In the genomic region with DNA sequence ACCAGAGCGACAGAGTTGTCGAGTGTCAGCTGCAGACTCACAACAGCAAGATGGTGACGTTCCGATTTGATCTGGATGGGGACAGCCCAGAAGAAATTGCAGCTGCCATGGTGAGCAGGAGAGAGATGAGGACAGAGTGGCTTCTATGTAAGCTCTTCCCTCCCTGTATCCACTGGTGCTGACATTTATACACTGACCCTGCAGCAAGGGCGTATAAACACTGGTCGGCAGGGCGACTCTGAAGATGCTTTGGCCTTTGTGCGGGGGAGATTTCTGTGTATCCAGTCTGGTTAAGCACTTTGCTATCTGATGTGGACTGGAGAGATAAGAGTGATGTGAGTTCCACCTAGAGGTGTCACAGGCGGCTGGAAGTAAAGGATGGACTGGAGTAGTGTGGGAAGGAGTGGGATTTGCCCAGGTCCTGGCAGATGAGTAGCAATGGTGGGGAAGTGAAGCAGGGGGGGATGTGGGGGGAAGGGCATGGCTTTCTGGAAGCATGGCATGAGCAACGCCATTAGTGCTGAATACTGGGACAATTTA, we compare ENCODE assay signal across 10 mouse cellular contexts. TPM values are rescaled to one million over a fixed set of nuclear protein-coding genes. Genes with fewer than 3 reads are reported as not detected.
DNase-seq lines count a peak whose midpoint lies in the region; ATAC-seq and TF ChIP-seq lines count a peak whose summit lies in the region.
"Had no signal": no experiment of that assay in that cellular context is flagged by ENCODE, and none has a peak within 500 bp of the region (broad histone marks: within the 10 kb centered on the region; RNA-seq: fewer than 3 reads in every experiment).

No protein-coding gene starts in this region.

- H3K9me3 ChIP-seq in forebrain, embryonic 14.5 days (replicated peaks; ENCODE audit: control insufficient read depth, low read length) = no peaks in the 10 kb centered on the region
- no peaks in the 10 kb centered on the region for H3K9me3 ChIP-seq in forebrain, embryonic 16.5 days (ENCODE audit: control insufficient read depth, low read length)
- no peaks in the 10 kb centered on the region for H3K9me3 ChIP-seq in liver, embryonic 16.5 days (replicated peaks; ENCODE audit: control insufficient read depth, low read length)
- H3K9me3 ChIP-seq in forebrain, embryonic 13.5 days (replicated peaks) = no peaks in the 10 kb centered on the region
- no peaks in the 10 kb centered on the region for H3K9me3 ChIP-seq in forebrain, postnatal 0 days (ENCODE audit: low read length)

- TF ChIP-seq CTCF in forebrain, postnatal 0 days (IDR thresholded peaks at IDR 0.05; ENCODE audit: low read depth) = no peak

- no peaks in the 10 kb centered on the region; the same call in 1 of the 2 replicates for H3K4me1 ChIP-seq in forebrain, embryonic 14.5 days (ENCODE audit: control insufficient read depth, insufficient read depth, low read length)
- peaks cover 7% of the 10 kb centered on the region for H3K4me1 ChIP-seq in forebrain, embryonic 16.5 days (replicated peaks; ENCODE audit: control insufficient read depth, insufficient read depth, low read length)
- H3K4me1 ChIP-seq in liver, embryonic 16.5 days (ENCODE audit: control insufficient read depth, low read depth, low read length) = peaks cover 11% of the 10 kb centered on the region
- peaks cover 9% of the 10 kb centered on the region for H3K4me1 ChIP-seq in forebrain, embryonic 13.5 days
- 0 out of 2 replicates have a peak, but pooled peaks cover 3% of the 10 kb centered on the region for H3K4me1 ChIP-seq in forebrain, postnatal 0 days (ENCODE audit: insufficient read depth)

- H3K27ac ChIP-seq in forebrain, embryonic 14.5 days (ENCODE audit: low read depth, low read length) = no peak overlapping the region
- H3K27ac ChIP-seq in forebrain, embryonic 16.5 days (ENCODE audit: low read length) = no peak overlapping the region
- H3K27ac ChIP-seq in liver, embryonic 16.5 days (ENCODE audit: low read length) = no peak overlapping the region
- H3K27ac ChIP-seq in forebrain, embryonic 13.5 days = no peak overlapping the region
- H3K27ac ChIP-seq in forebrain, postnatal 0 days (ENCODE audit: low read depth, low read length) = no peak overlapping the region

- ATAC-seq in forebrain, embryonic 14.5 days = no peak
- ATAC-seq in forebrain, embryonic 16.5 days = no peak
- peak; percentile 83 for ATAC-seq in liver, embryonic 16.5 days (ENCODE audit: low read depth)
- ATAC-seq in forebrain, embryonic 13.5 days = no peak
- no peak; the same call in 1 of the 2 replicates for ATAC-seq in forebrain, postnatal 0 days
- ATAC-seq: CD4-positive, CD25-positive, alpha-beta regulatory T cell, adult 4 months had no signal

- no peak overlapping the region for H3K4me3 ChIP-seq in forebrain, embryonic 14.5 days (ENCODE audit: low read depth, low read length)
- H3K4me3 ChIP-seq in forebrain, embryonic 16.5 days (replicated peaks; ENCODE audit: low read length) = no peak overlapping the region
- no peak overlapping the region for H3K4me3 ChIP-seq in liver, embryonic 16.5 days (ENCODE audit: low read depth, low read length)
- no peak overlapping the region for H3K4me3 ChIP-seq in forebrain, embryonic 13.5 days
- no peak overlapping the region for H3K4me3 ChIP-seq in forebrain, postnatal 0 days (ENCODE audit: low read depth, low read length)

- WGBS in forebrain, embryonic 14.5 days = 39% methylated on average over 10 of the region's 10 CpGs
- 33% methylated on average over 10 of the region's 10 CpGs for WGBS in forebrain, embryonic 16.5 days
- 16% methylated on average over 10 of the region's 10 CpGs for WGBS in liver, embryonic 16.5 days (ENCODE audit: insufficient replicate concordance)
- WGBS in forebrain, embryonic 13.5 days = 46% methylated on average over 10 of the region's 10 CpGs
- WGBS in forebrain, postnatal 0 days = 34% methylated on average over 10 of the region's 10 CpGs

- no peak overlapping the region for H3K4me2 ChIP-seq in forebrain, embryonic 14.5 days (ENCODE audit: low read length)
- no peak overlapping the region for H3K4me2 ChIP-seq in forebrain, embryonic 16.5 days (ENCODE audit: low read length)
- H3K4me2 ChIP-seq in liver, embryonic 16.5 days (ENCODE audit: low read depth, low read length) = no peak overlapping the region
- no peak overlapping the region for H3K4me2 ChIP-seq in forebrain, embryonic 13.5 days
- H3K4me2 ChIP-seq in forebrain, postnatal 0 days (ENCODE audit: low read depth) = no peak overlapping the region

- no peaks in the 10 kb centered on the region for H3K36me3 ChIP-seq in forebrain, embryonic 14.5 days (ENCODE audit: control insufficient read depth, insufficient read depth, low read length)
- no peaks in the 10 kb centered on the region for H3K36me3 ChIP-seq in forebrain, embryonic 16.5 days (ENCODE audit: control insufficient read depth, insufficient read depth)
- no peaks in the 10 kb centered on the region for H3K36me3 ChIP-seq in liver, embryonic 16.5 days (ENCODE audit: control insufficient read depth, insufficient read depth)
- H3K36me3 ChIP-seq in forebrain, embryonic 13.5 days (ENCODE audit: poor library complexity, severe bottlenecking) = no peaks in the 10 kb centered on the region
- H3K36me3 ChIP-seq in forebrain, postnatal 0 days (ENCODE audit: insufficient read depth) = no peaks in the 10 kb centered on the region

- H3K9ac ChIP-seq in forebrain, embryonic 14.5 days (ENCODE audit: low read length) = no peak overlapping the region
- H3K9ac ChIP-seq in forebrain, embryonic 16.5 days (replicated peaks; ENCODE audit: low read depth, low read length) = no peak overlapping the region
- no peak overlapping the region for H3K9ac ChIP-seq in liver, embryonic 16.5 days (ENCODE audit: low read depth, low read length)
- no peak overlapping the region for H3K9ac ChIP-seq in forebrain, embryonic 13.5 days
- no peak overlapping the region for H3K9ac ChIP-seq in forebrain, postnatal 0 days

- peak; percentile 37 for DNase-seq in forebrain, embryonic 14.5 days (ENCODE audit: low spot score)
- DNase-seq in urinary bladder, postnatal 14 days (ENCODE audit: low spot score) = peak; percentile 49
- no peak for DNase-seq in urinary bladder, adult 18-20 months (ENCODE audit: low spot score in 2 of 2)
- peak; percentile 88 for DNase-seq in yolk sac, embryonic 10.5 days (ENCODE audit: low spot score)
- DNase-seq in forebrain, postnatal 0 days = no peak
- DNase-seq: adrenal gland, adult 8-10 months had no signal

- H3K27me3 ChIP-seq in forebrain, embryonic 14.5 days (replicated peaks; ENCODE audit: control insufficient read depth, insufficient read depth, low read length) = peaks cover 15% of the 10 kb centered on the region; the same call in 1 of the 2 replicates
- H3K27me3 ChIP-seq in forebrain, embryonic 16.5 days (replicated peaks; ENCODE audit: control insufficient read depth, insufficient read depth, low read length) = peaks cover 12% of the 10 kb centered on the region
- H3K27me3 ChIP-seq in liver, embryonic 16.5 days (ENCODE audit: control insufficient read depth, insufficient read depth, low read depth, low read length) = peaks cover 34% of the 10 kb centered on the region
- H3K27me3 ChIP-seq in forebrain, embryonic 13.5 days = peaks cover 36% of the 10 kb centered on the region
- peaks cover 17% of the 10 kb centered on the region for H3K27me3 ChIP-seq in forebrain, postnatal 0 days (ENCODE audit: insufficient read depth, low read length)

RNA-seq across cellular contexts. Expression of a gene that starts 9.2 kb away (rescaled TPM):
- 0.76 and 1.3 TPM in 2 replicates for polyA plus RNA-seq in forebrain, embryonic 14.5 days (2014; fragmentation: Nextera tagmentation; extraction: Ambion mirVana)
- polyA plus RNA-seq in forebrain, embryonic 16.5 days (2015; fragmentation: Nextera tagmentation; extraction: Ambion mirVana) = 0.91 TPM in 2 replicates
- polyA plus RNA-seq in liver, embryonic 16.5 days (2015; fragmentation: Nextera tagmentation; extraction: Ambion mirVana) = 0.70 and 0.74 TPM in 2 replicates
- 1.2 and 1.9 TPM in 2 replicates for polyA plus RNA-seq in forebrain, embryonic 13.5 days (2015; fragmentation: Nextera tagmentation; extraction: Ambion mirVana)
- total RNA-seq in forebrain, postnatal 0 days (2014; rRNA removed) = 0.10 and 0.15 TPM in 2 replicates
- 0.36 and 0.61 TPM in 2 replicates for polyA plus RNA-seq in forebrain, postnatal 0 days (2015; fragmentation: Nextera tagmentation; extraction: Ambion mirVana)

RNA-seq across cellular contexts. Expression of a gene that starts 9.3 kb away (rescaled TPM):
- 237 and 260 TPM in 2 replicates for polyA plus RNA-seq in forebrain, embryonic 14.5 days (2014; fragmentation: Nextera tagmentation; extraction: Ambion mirVana)
- 191 and 197 TPM in 2 replicates for polyA plus RNA-seq in forebrain, embryonic 16.5 days (2015; fragmentation: Nextera tagmentation; extraction: Ambion mirVana)
- 77.7 and 79.9 TPM in 2 replicates for polyA plus RNA-seq in liver, embryonic 16.5 days (2015; fragmentation: Nextera tagmentation; extraction: Ambion mirVana)
- 190 and 203 TPM in 2 replicates for polyA plus RNA-seq in forebrain, embryonic 13.5 days (2015; fragmentation: Nextera tagmentation; extraction: Ambion mirVana)
- 110 and 140 TPM in 2 replicates for total RNA-seq in forebrain, postnatal 0 days (2014; rRNA removed)
- polyA plus RNA-seq in forebrain, postnatal 0 days (2015; fragmentation: Nextera tagmentation; extraction: Ambion mirVana) = 208 and 233 TPM in 2 replicates

RNA-seq across cellular contexts. Expression of a gene that starts 9.3 kb away (rescaled TPM):
- 3.0 and 3.4 TPM in 2 replicates for polyA plus RNA-seq in forebrain, embryonic 14.5 days (2014; fragmentation: Nextera tagmentation; extraction: Ambion mirVana)
- polyA plus RNA-seq in forebrain, embryonic 16.5 days (2015; fragmentation: Nextera tagmentation; extraction: Ambion mirVana) = 5.8 and 6.2 TPM in 2 replicates
- polyA plus RNA-seq in liver, embryonic 16.5 days (2015; fragmentation: Nextera tagmentation; extraction: Ambion mirVana) = 4.3 and 5.4 TPM in 2 replicates
- polyA plus RNA-seq in forebrain, embryonic 13.5 days (2015; fragmentation: Nextera tagmentation; extraction: Ambion mirVana) = 4.4 and 4.5 TPM in 2 replicates
- 3.2 and 5.4 TPM in 2 replicates for total RNA-seq in forebrain, postnatal 0 days (2014; rRNA removed)
- polyA plus RNA-seq in forebrain, postnatal 0 days (2015; fragmentation: Nextera tagmentation; extraction: Ambion mirVana) = 7.8 and 9.1 TPM in 2 replicates

RNA-seq across cellular contexts. Expression of a gene that starts 16.1 kb away (rescaled TPM):
- polyA plus RNA-seq in forebrain, embryonic 14.5 days (2014; fragmentation: Nextera tagmentation; extraction: Ambion mirVana) = 110 and 118 TPM in 2 replicates
- polyA plus RNA-seq in forebrain, embryonic 16.5 days (2015; fragmentation: Nextera tagmentation; extraction: Ambion mirVana) = 91.1 and 93.3 TPM in 2 replicates
- polyA plus RNA-seq in liver, embryonic 16.5 days (2015; fragmentation: Nextera tagmentation; extraction: Ambion mirVana) = 72.2 and 75.2 TPM in 2 replicates
- polyA plus RNA-seq in forebrain, embryonic 13.5 days (2015; fragmentation: Nextera tagmentation; extraction: Ambion mirVana) = 92.6 and 109 TPM in 2 replicates
- 71.7 and 75.8 TPM in 2 replicates for total RNA-seq in forebrain, postnatal 0 days (2014; rRNA removed)
- polyA plus RNA-seq in forebrain, postnatal 0 days (2015; fragmentation: Nextera tagmentation; extraction: Ambion mirVana) = 135 and 138 TPM in 2 replicates

RNA-seq across cellular contexts. Expression of a gene that starts 23.8 kb away (rescaled TPM):
- polyA plus RNA-seq in forebrain, embryonic 14.5 days (2014; fragmentation: Nextera tagmentation; extraction: Ambion mirVana) = 80.4 and 80.9 TPM in 2 replicates
- 67.4 and 72.0 TPM in 2 replicates for polyA plus RNA-seq in forebrain, embryonic 16.5 days (2015; fragmentation: Nextera tagmentation; extraction: Ambion mirVana)
- 20.8 and 21.8 TPM in 2 replicates for polyA plus RNA-seq in liver, embryonic 16.5 days (2015; fragmentation: Nextera tagmentation; extraction: Ambion mirVana)
- 43.9 and 55.3 TPM in 2 replicates for polyA plus RNA-seq in forebrain, embryonic 13.5 days (2015; fragmentation: Nextera tagmentation; extraction: Ambion mirVana)
- total RNA-seq in forebrain, postnatal 0 days (2014; rRNA removed) = 42.9 and 46.0 TPM in 2 replicates
- polyA plus RNA-seq in forebrain, postnatal 0 days (2015; fragmentation: Nextera tagmentation; extraction: Ambion mirVana) = 93.4 and 102 TPM in 2 replicates
- polyA plus RNA-seq: CD4-positive, CD25-positive, alpha-beta regulatory T cell, adult 4 months had no signal

Comparison
In these comparisons a context has a peak if more than half of its experiments do, and no peak if none do; other contexts are left out.
1. DNase-seq: peak in forebrain, embryonic 14.5 days (single experiment), urinary bladder, postnatal 14 days (single experiment) and yolk sac, embryonic 10.5 days (single experiment); none in urinary bladder, adult 18-20 months (0 of 2) and forebrain, postnatal 0 days (single experiment).